Mouse (Mus musculus) myocyte (in vitro differentiated cells): ENCODE measurements around the gene Tenm4. TPM values are rescaled to one million over a fixed set of nuclear protein-coding genes. Genes with fewer than 3 reads are reported as not detected.

Experiments
- H3K27me3 ChIP-seq: one replicate; pipeline ENCODE4 v1.6.1; 2011; ENCODE audit not compliant: control insufficient read depth, insufficient read depth, insufficient read length
- H3K36me3 ChIP-seq: one replicate; pipeline ENCODE4 v1.6.1; 2011; ENCODE audit not compliant: control insufficient read depth, insufficient read depth
- H3K4me2 ChIP-seq: one replicate; pipeline ENCODE4 v1.6.1; 2011; ENCODE audit warnings: low read depth, control low read depth
- H3K4me3 ChIP-seq: one replicate; pipeline ENCODE4 v1.5.1; 2011; ENCODE audit warnings: mild to moderate bottlenecking, control low read depth, moderate library complexity
- H3K79me2 ChIP-seq: one replicate; pipeline ENCODE4 v1.6.1; 2011; ENCODE audit not compliant: control insufficient read depth, insufficient read depth
- H3ac ChIP-seq: one replicate; pipeline ENCODE4 v1.6.1; 2011; ENCODE audit not compliant: control insufficient read depth, insufficient read length
- CEBPB ChIP-seq: IDR thresholded peaks from 2 replicates; pipeline ENCODE4 v1.6.1; 2011; ENCODE audit warnings: mild to moderate bottlenecking, moderate library complexity; ENCODE audit not compliant: poor library complexity, insufficient read depth, severe bottlenecking
- E2F4 ChIP-seq: IDR thresholded peaks from one replicate; pipeline ENCODE4 v1.6.1; 2011; ENCODE audit warnings: mild to moderate bottlenecking, control low read depth, moderate library complexity; ENCODE audit not compliant: insufficient read depth
- MAX ChIP-seq: IDR thresholded peaks from one replicate; pipeline ENCODE4 v1.6.1; 2011; ENCODE audit warnings: low read depth, mild to moderate bottlenecking, control low read depth
- MYOD1 ChIP-seq, 3 experiments: IDR thresholded peaks; one replicate each; pipeline ENCODE4 v1.6.1; 2011; ENCODE audit warnings: control low read depth in 2 of 3, low read depth in 2 of 3, mild to moderate bottlenecking in 2 of 3, moderate library complexity in 1 of 3; ENCODE audit not compliant: insufficient read length in 2 of 3, control insufficient read depth in 1 of 3
- MYOG ChIP-seq, 3 experiments: IDR thresholded peaks; one replicate each; pipeline ENCODE4 v1.6.1; 2011; ENCODE audit warnings: control low read depth in 2 of 3, low read depth in 2 of 3, mild to moderate bottlenecking in 2 of 3; ENCODE audit not compliant: insufficient read length in 2 of 3, control insufficient read depth in 1 of 3, insufficient read depth in 1 of 3
- POLR2A ChIP-seq: IDR thresholded peaks from one replicate; pipeline ENCODE4 v1.6.1; 2011; ENCODE audit warnings: low read depth, mild to moderate bottlenecking, control low read depth, moderate library complexity; ENCODE audit not compliant: insufficient read length
- POLR2AphosphoS2 ChIP-seq: IDR thresholded peaks from one replicate; pipeline ENCODE4 v1.6.1; 2011; ENCODE audit warnings: low read depth, control low read depth; ENCODE audit not compliant: insufficient read length
- REST ChIP-seq: IDR thresholded peaks from one replicate; pipeline ENCODE4 v1.6.1; 2011; ENCODE audit warnings: mild to moderate bottlenecking, control low read depth, moderate library complexity; ENCODE audit not compliant: insufficient read depth, insufficient read length
- SRF ChIP-seq: IDR thresholded peaks from one replicate; pipeline ENCODE4 v1.6.1; 2011; ENCODE audit warnings: low read depth; ENCODE audit not compliant: control insufficient read depth, insufficient read length
- TCF12 ChIP-seq: IDR thresholded peaks from one replicate; pipeline ENCODE4 v1.6.1; 2011; ENCODE audit warnings: mild to moderate bottlenecking, control low read depth; ENCODE audit not compliant: poor library complexity, insufficient read depth, severe bottlenecking
- TCF3 ChIP-seq: IDR thresholded peaks from one replicate; pipeline ENCODE4 v1.6.1; 2011; ENCODE audit warnings: low read depth, control low read depth; ENCODE audit not compliant: insufficient read length
- USF1 ChIP-seq: IDR thresholded peaks from one replicate; pipeline ENCODE4 v1.6.1; 2011; ENCODE audit warnings: low read depth, mild to moderate bottlenecking, control low read depth, moderate library complexity
- polyA plus RNA-seq: library from polyadenylated mRNA; unstranded; fragments of >200 nt; fragmentation: generic; extraction: Trizol; gene quantifications from one replicate; pipeline ENCODE4 v1.2.1, GENCODE M21; 2012; ENCODE audit warnings: missing spikeins

The Tenm4 gene
- polyA plus RNA-seq, 1 experiment: 10.9 TPM

DNA sequence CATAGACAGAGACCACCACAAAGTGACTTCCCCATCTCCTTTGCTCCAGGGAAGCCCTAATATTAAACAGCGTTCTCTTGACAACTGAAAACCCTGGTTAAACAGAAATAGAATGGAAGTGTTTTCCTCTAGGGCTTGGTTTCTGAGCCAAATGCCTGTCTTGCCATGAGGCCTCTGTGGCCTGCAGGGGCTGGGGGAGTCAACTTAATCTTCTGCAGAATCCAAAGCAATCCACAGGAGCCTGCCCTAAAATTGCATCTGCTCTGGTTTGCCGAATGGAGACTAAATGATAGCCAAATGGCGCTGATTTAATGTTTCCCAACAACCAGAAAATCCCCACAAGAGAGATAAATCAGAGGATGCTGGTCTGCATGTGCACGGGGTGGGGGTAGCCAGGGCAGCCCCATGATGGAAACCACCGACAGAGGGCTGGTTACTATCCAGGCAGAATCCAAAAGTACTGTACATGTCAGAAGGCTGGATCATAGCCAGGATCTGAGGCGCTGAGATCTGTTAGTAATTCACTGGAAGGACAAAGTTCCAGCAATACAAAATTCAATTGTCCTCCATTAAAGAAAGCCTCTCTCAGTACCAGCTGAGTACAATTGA lies 663.7 kb downstream of the Tenm4 start:
- no peaks in the 10 kb centered on the region for H3K27me3 ChIP-seq
- TF ChIP-seq TCF3 (no peak), REST (no peak), USF1 (no peak), POLR2A (no peak), SRF (no peak), MAX (no peak), TCF12 (no peak), CEBPB (no peak), MYOG (IDR thresholded peaks at IDR 0.05; ENCODE audit: control insufficient read depth in 1 of 3, insufficient read depth in 1 of 3, insufficient read length in 2 of 3, low read depth in 2 of 3) (no peak), E2F4 (no peak), MYOD1 (IDR thresholded peaks at IDR 0.05; ENCODE audit: control insufficient read depth in 1 of 3, insufficient read length in 2 of 3, low read depth in 2 of 3) (no peak), POLR2AphosphoS2 (no peak)
- H3K4me3 ChIP-seq: no peak overlapping the region
- no peaks in the 10 kb centered on the region for H3K79me2 ChIP-seq
- no peak overlapping the region for H3K4me2 ChIP-seq
- no peaks in the 10 kb centered on the region for H3K36me3 ChIP-seq
- no peak overlapping the region for H3ac ChIP-seq

DNA sequence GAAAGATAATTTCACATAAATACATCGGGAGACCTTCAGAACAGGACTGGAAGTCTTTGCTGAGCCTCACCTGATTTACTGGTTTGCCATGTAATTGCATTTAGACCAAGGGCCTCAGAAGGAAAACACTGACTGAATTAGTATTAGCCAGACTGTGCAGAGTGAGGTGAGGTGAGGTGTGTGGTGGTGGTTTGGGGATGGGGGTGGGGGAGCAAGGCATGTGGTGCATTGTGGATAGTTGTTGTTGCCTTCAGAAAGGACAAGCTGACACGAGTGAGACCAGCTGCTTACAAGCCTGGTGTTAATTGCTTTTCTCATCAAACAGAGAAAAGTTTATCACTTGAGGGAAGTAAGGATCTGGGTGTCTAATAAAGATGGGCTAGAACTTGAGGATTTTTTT lies 664.3 kb downstream of the Tenm4 start:
- Histone ChIP-seq H3K27me3 (no peaks in the 10 kb centered on the region), H3K36me3 (no peaks in the 10 kb centered on the region), H3K79me2 (no peaks in the 10 kb centered on the region), H3ac (no peak overlapping the region), H3K4me3 (no peak overlapping the region), H3K4me2 (no peak overlapping the region)
- TF ChIP-seq TCF3: no peak
- TF ChIP-seq MAX: no peak
- no peak for TF ChIP-seq REST

DNA sequence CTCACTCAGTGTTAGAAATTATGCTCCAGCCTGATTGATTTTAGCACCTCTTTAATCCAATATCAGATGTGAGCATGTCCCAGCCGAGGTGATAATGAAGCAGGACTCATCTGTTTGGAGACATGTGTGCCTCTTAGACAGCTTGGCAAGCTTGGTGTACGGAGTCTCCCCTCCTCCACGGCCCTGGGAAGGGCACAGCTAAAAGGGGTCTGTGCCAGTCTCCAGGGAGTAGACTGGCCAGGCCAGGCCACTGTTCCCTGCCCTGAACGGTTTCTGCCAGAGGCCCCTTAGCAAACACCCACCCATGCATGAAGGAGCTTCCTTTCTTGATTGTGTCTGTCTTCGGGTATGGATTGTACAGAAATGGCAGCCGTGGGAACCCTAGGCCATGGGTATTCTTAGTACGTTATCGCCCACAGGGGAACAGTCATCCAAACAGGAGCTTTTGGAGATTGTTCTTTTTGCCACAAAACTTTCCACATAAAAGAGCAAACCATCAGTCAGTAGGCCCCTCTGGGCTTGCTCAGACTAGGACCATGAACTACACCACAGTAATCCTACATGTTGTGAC lies 667.3 kb downstream of the Tenm4 start:
- Histone ChIP-seq H3K4me2 (no peak overlapping the region), H3ac (no peak overlapping the region), H3K36me3 (no peaks in the 10 kb centered on the region), H3K27me3 (no peaks in the 10 kb centered on the region), H3K4me3 (no peak overlapping the region), H3K79me2 (no peaks in the 10 kb centered on the region)
- TF ChIP-seq E2F4: no peak

- H3K4me2 ChIP-seq: no peak overlapping the region
- no peak overlapping the region for H3ac ChIP-seq
- TF ChIP-seq MYOD1 (IDR thresholded peaks at IDR 0.05; ENCODE audit: control insufficient read depth in 1 of 3, insufficient read length in 2 of 3, low read depth in 2 of 3): peak in 1 of 3 experiments; percentile 1
- no peak for TF ChIP-seq E2F4
- no peak for TF ChIP-seq POLR2AphosphoS2
- no peak for TF ChIP-seq TCF3
- no peak for TF ChIP-seq POLR2A
- no peak for TF ChIP-seq SRF
- no peaks in the 10 kb centered on the region for H3K27me3 ChIP-seq
- H3K36me3 ChIP-seq: no peaks in the 10 kb centered on the region
- no peaks in the 10 kb centered on the region for H3K79me2 ChIP-seq
- H3K4me3 ChIP-seq: no peak overlapping the region
Measured at GRCm38 (mm10) chr7:96838926-96839325, 667.9 kb downstream of the Tenm4 start.

DNA sequence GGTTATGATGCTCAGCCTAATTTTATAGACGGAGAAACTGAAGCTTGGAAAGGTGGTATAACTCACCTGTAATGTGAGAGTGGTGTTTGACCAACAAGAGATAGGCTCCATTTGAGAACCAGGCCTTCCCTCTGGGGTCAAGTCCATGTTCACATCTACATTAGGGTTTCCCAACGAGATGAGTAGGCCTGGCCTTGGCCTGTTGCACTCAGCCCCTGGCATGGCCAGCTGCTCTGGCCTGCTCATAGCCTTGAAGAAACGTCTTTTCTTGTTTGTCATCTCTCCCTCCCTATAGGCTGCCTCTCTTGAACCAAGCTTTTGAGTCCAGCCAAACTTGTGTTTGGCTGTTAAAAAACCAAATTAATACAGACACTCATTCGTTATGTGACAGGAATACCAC lies 668.5 kb downstream of the Tenm4 start:
- Histone ChIP-seq H3K79me2 (no peaks in the 10 kb centered on the region), H3K4me2 (no peak overlapping the region), H3K36me3 (no peaks in the 10 kb centered on the region), H3K4me3 (no peak overlapping the region), H3K27me3 (no peaks in the 10 kb centered on the region), H3ac (no peak overlapping the region)
- TF ChIP-seq SRF: no peak
- TF ChIP-seq MAX: no peak
- TF ChIP-seq MYOG (IDR thresholded peaks at IDR 0.05; ENCODE audit: control insufficient read depth in 1 of 3, insufficient read depth in 1 of 3, insufficient read length in 2 of 3, low read depth in 2 of 3): no peak
- no peak for TF ChIP-seq POLR2A
